21 mouse cellular contexts compared by ENCODE assay signal in genomic region chrX:12249911-12250310, GRCm38 (mm10).
DNase-seq lines count a peak whose midpoint lies in the region; ATAC-seq lines count a peak whose summit lies in the region.
"Had no signal": no experiment of that assay in that cellular context is flagged by ENCODE, and none has a peak within 500 bp of the region (broad histone marks: within the 10 kb centered on the region; RNA-seq: fewer than 3 reads in every experiment).

No protein-coding gene starts in this region.

- H3K4me3 ChIP-seq in forebrain, embryonic 14.5 days (ENCODE audit: low read depth, low read length): no peak overlapping the region
- H3K4me3 ChIP-seq: embryonic facial prominence, embryonic 12.5 days; forebrain, embryonic 12.5 days; heart, embryonic 13.5 days; hindbrain, embryonic 12.5 days had no signal

- no peaks in the 10 kb centered on the region for H3K9me3 ChIP-seq in forebrain, embryonic 14.5 days (replicated peaks; ENCODE audit: control insufficient read depth, low read length)
- H3K9me3 ChIP-seq: embryonic facial prominence, embryonic 12.5 days; forebrain, embryonic 12.5 days; heart, embryonic 13.5 days; hindbrain, embryonic 12.5 days had no signal

- no peaks in the 10 kb centered on the region for H3K27me3 ChIP-seq in forebrain, embryonic 14.5 days (replicated peaks; ENCODE audit: control insufficient read depth, insufficient read depth, low read length)

- no peaks in the 10 kb centered on the region for H3K36me3 ChIP-seq in forebrain, embryonic 14.5 days (ENCODE audit: control insufficient read depth, insufficient read depth, low read length)
- H3K36me3 ChIP-seq: embryonic facial prominence, embryonic 12.5 days; forebrain, embryonic 12.5 days; heart, embryonic 13.5 days; hindbrain, embryonic 12.5 days had no signal

- DNase-seq in lung, adult 18-20 months: peak; percentile 41 to 61
- DNase-seq in lung, postnatal 10 days: no peak
- DNase-seq in lung, postnatal 36 days: peak; percentile 60
- no peak for DNase-seq in spleen, adult 12 weeks (ENCODE audit: low spot score)
- DNase-seq in c-Kit-positive CD71-positive TER-119-positive erythroid progenitor cells, embryonic 14.5 days (ENCODE audit: low spot score): no peak
- DNase-seq in forebrain, embryonic 14.5 days (ENCODE audit: low spot score): no peak
- DNase-seq: adrenal gland, adult 8-10 months; adrenal gland, postnatal 36 days; cerebellum, adult 11 months; cerebellum, adult 8-10 months; cerebellum, postnatal 14 days; forebrain, postnatal 0 days; gastrocnemius, postnatal 25 days; heart, adult 11 months; heart, postnatal 36 days had no signal

- H3K4me1 ChIP-seq in forebrain, embryonic 14.5 days (ENCODE audit: control insufficient read depth, insufficient read depth, low read length): no peaks in the 10 kb centered on the region
- H3K4me1 ChIP-seq: embryonic facial prominence, embryonic 12.5 days; forebrain, embryonic 12.5 days; hindbrain, embryonic 12.5 days had no signal

- no peak overlapping the region for H3K4me2 ChIP-seq in forebrain, embryonic 14.5 days (ENCODE audit: low read length)
- H3K4me2 ChIP-seq: embryonic facial prominence, embryonic 12.5 days; forebrain, embryonic 12.5 days; heart, embryonic 13.5 days; hindbrain, embryonic 12.5 days had no signal

- H3K27ac ChIP-seq in forebrain, embryonic 14.5 days (ENCODE audit: low read depth, low read length): no peak overlapping the region
- H3K27ac ChIP-seq: embryonic facial prominence, embryonic 12.5 days; forebrain, embryonic 12.5 days; heart, embryonic 13.5 days; hindbrain, embryonic 12.5 days; hindbrain, postnatal 0 days had no signal

- H3K9ac ChIP-seq in forebrain, embryonic 14.5 days (ENCODE audit: low read length): no peak overlapping the region
- H3K9ac ChIP-seq: embryonic facial prominence, embryonic 12.5 days; forebrain, embryonic 12.5 days; forebrain, postnatal 0 days; heart, embryonic 13.5 days; hindbrain, embryonic 12.5 days had no signal

- 84% methylated on average over 4 of the region's 4 CpGs for WGBS in forebrain, embryonic 14.5 days

- peak; percentile 36; the same call in 1 of the 2 replicates for ATAC-seq in common myeloid progenitor, adult 5-6 weeks (replicated peaks; ENCODE audit: low read depth, poor library complexity, severe bottlenecking)
- no peak for ATAC-seq in forebrain, embryonic 14.5 days
- ATAC-seq: forebrain, postnatal 0 days; hindbrain, postnatal 0 days had no signal

Comparison
In these comparisons a context has a peak if more than half of its experiments do, and no peak if none do; other contexts are left out.
1. DNase-seq: peak in lung, adult 18-20 months (2 of 2) and lung, postnatal 36 days (single experiment); none in lung, postnatal 10 days (single experiment), spleen, adult 12 weeks (single experiment), c-Kit-positive CD71-positive TER-119-positive erythroid progenitor cells, embryonic 14.5 days (single experiment) and forebrain, embryonic 14.5 days (single experiment).